Mouse (Mus musculus): ENCODE results near the gene Wtap. TPM values are rescaled to one million over a fixed set of nuclear protein-coding genes. Genes with fewer than 3 reads are reported as not detected.
"Not testable (repeated sequence)": the region's sequence is repeated elsewhere in the genome, so short reads cannot be mapped to it uniquely, and the experiment has no call there.

Wtap gene
- total and polyA plus RNA-seq, 3 experiments: 37.5 to 173 (median 103) TPM

DNA sequence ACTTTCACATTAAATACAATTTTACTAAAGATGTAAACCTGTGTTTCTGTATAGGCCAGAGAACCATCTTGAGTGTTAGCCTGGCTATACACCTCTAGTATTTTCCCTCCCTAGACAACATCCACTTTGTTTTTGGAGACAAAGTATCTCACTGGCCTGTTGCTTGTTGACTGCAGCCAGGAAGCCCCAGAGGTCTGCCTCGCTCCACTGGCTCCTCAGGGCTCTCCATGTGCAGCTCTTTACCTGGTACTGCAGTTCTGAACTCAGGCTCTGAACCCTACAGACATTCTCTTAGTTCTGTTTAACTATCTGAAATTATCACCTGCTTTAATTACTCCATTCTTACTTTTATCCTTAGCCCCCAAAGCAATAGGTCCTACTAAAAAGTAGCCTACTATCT, 15.4 kb downstream of the Wtap start:
- H3K4me1 ChIP-seq (ENCODE audit: insufficient read depth, low read depth, low read length): peaks cover 3% of the 10 kb centered on the region; the same call in 1 of the 2 replicates
- TF ChIP-seq CTCF (IDR thresholded peaks at IDR 0.05; ENCODE audit: low read depth, low read length) (no peak), POLR2AphosphoS5 (IDR thresholded peaks at IDR 0.05; ENCODE audit: insufficient replicate concordance, low read depth, low read length) (no peak), GATA2 (IDR thresholded peaks at IDR 0.05; ENCODE audit: borderline replicate concordance, low read depth, low read length) (no peak), GATA1 (IDR thresholded peaks at IDR 0.05; ENCODE audit: borderline replicate concordance, low read length) (no peak), TAL1 (conservative IDR thresholded peaks at IDR 0.05; ENCODE audit: low read depth, low read length) (no peak)
- H3K27me3 ChIP-seq (ENCODE audit: insufficient read depth, low read length): no peaks in the 10 kb centered on the region
- ATAC-seq (ENCODE audit: extremely low read depth, insufficient number of reproducible peaks, low FRiP score, poor library complexity, severe bottlenecking): no peak
- H3K4me3 ChIP-seq (ENCODE audit: low read depth, low read length): no peak overlapping the region
- no peak for DNase-seq (ENCODE audit: low spot score)
- peaks cover 77% of the 10 kb centered on the region for H3K36me3 ChIP-seq (replicated peaks)
- no peaks in the 10 kb centered on the region for H3K9me3 ChIP-seq (replicated peaks)

DNA sequence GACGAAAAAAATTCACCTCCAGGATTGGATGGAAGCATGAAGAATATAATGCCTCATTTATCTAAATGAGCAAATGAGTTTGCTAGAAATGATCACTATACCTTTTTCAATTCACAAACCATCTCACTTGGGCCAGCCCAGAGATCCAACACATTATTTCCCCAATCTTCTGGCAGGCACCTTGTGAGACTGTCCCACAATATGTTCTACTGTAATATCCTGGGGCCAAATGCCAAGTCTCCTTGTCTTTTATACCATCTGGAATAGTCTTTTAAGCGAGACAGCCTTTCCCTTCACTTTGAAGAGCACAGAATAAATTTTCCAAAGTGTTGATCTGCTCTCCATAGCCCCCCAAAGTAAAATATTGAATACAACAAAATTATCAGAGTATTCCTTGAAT, 20.1 kb downstream of the Wtap start:
- Histone ChIP-seq H3K4me1 (ENCODE audit: insufficient read depth, low read depth, low read length) (peaks cover 4% of the 10 kb centered on the region; the same call in 1 of the 2 replicates), H3K4me3 (ENCODE audit: low read depth, low read length) (no peak overlapping the region)
- ATAC-seq (ENCODE audit: extremely low read depth, insufficient number of reproducible peaks, low FRiP score, poor library complexity, severe bottlenecking): no peak

GRCm38 (mm10) chr17:12967173-12967572, 26.8 kb downstream of the Wtap start:
- peaks cover 75% of the 10 kb centered on the region for H3K36me3 ChIP-seq (replicated peaks)
- H3K27me3 ChIP-seq (ENCODE audit: insufficient read depth, low read length): no peaks in the 10 kb centered on the region
- H3K4me3 ChIP-seq (ENCODE audit: low read depth, low read length): no peak overlapping the region
- H3K9me3 ChIP-seq (replicated peaks): no peaks in the 10 kb centered on the region
- ATAC-seq (ENCODE audit: extremely low read depth, insufficient number of reproducible peaks, low FRiP score, poor library complexity, severe bottlenecking): no peak
- peaks cover 14% of the 10 kb centered on the region; the same call in 1 of the 2 replicates for H3K4me1 ChIP-seq (ENCODE audit: insufficient read depth, low read depth, low read length)
- no peak for DNase-seq (ENCODE audit: low spot score)
- no peak for TF ChIP-seq GATA2 (IDR thresholded peaks at IDR 0.05; ENCODE audit: borderline replicate concordance, low read depth, low read length)
- TF ChIP-seq CTCF (IDR thresholded peaks at IDR 0.05; ENCODE audit: low read depth, low read length): no peak
- TF ChIP-seq TAL1 (conservative IDR thresholded peaks at IDR 0.05; ENCODE audit: low read depth, low read length): no peak
- no peak for TF ChIP-seq GATA1 (IDR thresholded peaks at IDR 0.05; ENCODE audit: borderline replicate concordance, low read length)
- no peak for TF ChIP-seq POLR2AphosphoS5 (IDR thresholded peaks at IDR 0.05; ENCODE audit: insufficient replicate concordance, low read depth, low read length)

More for the DNA sequence above, 20.1 kb downstream of the Wtap start:
- Histone ChIP-seq H3K27me3 (ENCODE audit: insufficient read depth, low read length) (no peaks in the 10 kb centered on the region), H3K9me3 (replicated peaks) (no peaks in the 10 kb centered on the region), H3K36me3 (replicated peaks) (peaks cover 78% of the 10 kb centered on the region)
- TF ChIP-seq TAL1 (conservative IDR thresholded peaks at IDR 0.05; ENCODE audit: low read depth, low read length) (no peak), CTCF (IDR thresholded peaks at IDR 0.05; ENCODE audit: low read depth, low read length) (no peak), GATA2 (IDR thresholded peaks at IDR 0.05; ENCODE audit: borderline replicate concordance, low read depth, low read length) (no peak), GATA1 (IDR thresholded peaks at IDR 0.05; ENCODE audit: borderline replicate concordance, low read length) (no peak), POLR2AphosphoS5 (IDR thresholded peaks at IDR 0.05; ENCODE audit: insufficient replicate concordance, low read depth, low read length) (no peak)
- DNase-seq (ENCODE audit: low spot score): no peak

GRCm38 (mm10) chr17:12963476-12963875, 30.5 kb downstream of the Wtap start:
- H3K9me3 ChIP-seq (replicated peaks): no peaks in the 10 kb centered on the region
- no peaks in the 10 kb centered on the region for H3K27me3 ChIP-seq (ENCODE audit: insufficient read depth, low read length)
- DNase-seq (ENCODE audit: low spot score) (no peak), ATAC-seq (ENCODE audit: extremely low read depth, insufficient number of reproducible peaks, low FRiP score, poor library complexity, severe bottlenecking) (no peak)
- TF ChIP-seq GATA2 (IDR thresholded peaks at IDR 0.05; ENCODE audit: borderline replicate concordance, low read depth, low read length) (no peak), TAL1 (conservative IDR thresholded peaks at IDR 0.05; ENCODE audit: low read depth, low read length) (no peak), POLR2AphosphoS5 (IDR thresholded peaks at IDR 0.05; ENCODE audit: insufficient replicate concordance, low read depth, low read length) (no peak)
- peaks cover 49% of the 10 kb centered on the region for H3K36me3 ChIP-seq (replicated peaks)
- H3K4me3 ChIP-seq (ENCODE audit: low read depth, low read length): no peak overlapping the region
- H3K4me1 ChIP-seq (ENCODE audit: insufficient read depth, low read depth, low read length): peaks cover 31% of the 10 kb centered on the region

GRCm38 (mm10) chr17:12960331-12960873, 33.6 kb downstream of the Wtap start, which contains the start of gene Acat2:
Gene Acat2 (minus strand): TSS chr17:12960747.
- no peaks in the 10 kb centered on the region for H3K27me3 ChIP-seq (ENCODE audit: insufficient read depth, low read length)
- DNase-seq (ENCODE audit: low spot score) (peak; percentile 97), ATAC-seq (ENCODE audit: extremely low read depth, insufficient number of reproducible peaks, low FRiP score, poor library complexity, severe bottlenecking) (peak; percentile 94)
- H3K36me3 ChIP-seq (replicated peaks): peaks cover 44% of the 10 kb centered on the region
- TF ChIP-seq POLR2AphosphoS5 (IDR thresholded peaks at IDR 0.05; ENCODE audit: insufficient replicate concordance, low read depth, low read length) (0 out of 2 replicates have a peak, but pooled peaks have one; percentile 76), GATA2 (IDR thresholded peaks at IDR 0.05; ENCODE audit: borderline replicate concordance, low read depth, low read length) (no peak)
- no peaks in the 10 kb centered on the region for H3K9me3 ChIP-seq (replicated peaks)
- H3K4me1 ChIP-seq (ENCODE audit: insufficient read depth, low read depth, low read length): peaks cover 43% of the 10 kb centered on the region
- H3K4me3 ChIP-seq (ENCODE audit: low read depth, low read length): peak within 1 kb of the TSS; percentile 78

DNA sequence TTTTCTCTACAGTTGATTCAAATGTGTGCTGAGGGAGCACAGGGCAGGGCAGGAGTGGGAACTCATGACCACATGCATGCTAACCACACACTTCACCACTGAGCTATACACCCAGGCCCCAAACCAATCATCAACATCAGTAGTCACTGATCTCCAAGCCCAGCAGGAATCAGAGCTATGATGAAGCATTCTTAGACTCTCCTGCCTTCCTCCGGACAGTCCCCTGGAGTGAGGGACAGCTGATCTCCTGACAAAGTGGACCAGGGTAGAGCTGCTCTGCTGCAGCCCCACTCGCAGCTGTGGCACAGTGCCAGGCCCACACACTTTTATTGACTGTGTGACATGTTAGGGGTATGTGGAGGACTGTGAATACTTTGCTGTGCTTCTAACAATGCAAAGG, 34.6 kb downstream of the Wtap start:
- Histone ChIP-seq H3K4me3 (ENCODE audit: low read depth, low read length) (peak overlapping the region; percentile 60), H3K36me3 (replicated peaks) (peaks cover 40% of the 10 kb centered on the region)
- not testable (repeated sequence) for ATAC-seq (ENCODE audit: extremely low read depth, insufficient number of reproducible peaks, low FRiP score, poor library complexity, severe bottlenecking)

GRCm38 (mm10) chr17:12956664-12957063, 37.3 kb downstream of the Wtap start:
- no peaks in the 10 kb centered on the region for H3K9me3 ChIP-seq (replicated peaks)
- no peak for DNase-seq (ENCODE audit: low spot score)
- H3K27me3 ChIP-seq (ENCODE audit: insufficient read depth, low read length): no peaks in the 10 kb centered on the region
- ATAC-seq (ENCODE audit: extremely low read depth, insufficient number of reproducible peaks, low FRiP score, poor library complexity, severe bottlenecking): no peak
- H3K36me3 ChIP-seq (replicated peaks): peaks cover 44% of the 10 kb centered on the region
- TF ChIP-seq POLR2AphosphoS5 (IDR thresholded peaks at IDR 0.05; ENCODE audit: insufficient replicate concordance, low read depth, low read length) (no peak), CTCF (IDR thresholded peaks at IDR 0.05; ENCODE audit: low read depth, low read length) (no peak), GATA2 (IDR thresholded peaks at IDR 0.05; ENCODE audit: borderline replicate concordance, low read depth, low read length) (no peak), TAL1 (conservative IDR thresholded peaks at IDR 0.05; ENCODE audit: low read depth, low read length) (no peak), GATA1 (IDR thresholded peaks at IDR 0.05; ENCODE audit: borderline replicate concordance, low read length) (no peak)
- H3K4me3 ChIP-seq (ENCODE audit: low read depth, low read length): no peak overlapping the region
- peaks cover 39% of the 10 kb centered on the region for H3K4me1 ChIP-seq (ENCODE audit: insufficient read depth, low read depth, low read length)

More for the DNA sequence above, 34.6 kb downstream of the Wtap start:
- H3K27me3 ChIP-seq (ENCODE audit: insufficient read depth, low read length); DNase-seq (ENCODE audit: low spot score); H3K9me3 ChIP-seq (replicated peaks): not testable (repeated sequence)
- H3K4me1 ChIP-seq (ENCODE audit: insufficient read depth, low read depth, low read length): peaks cover 43% of the 10 kb centered on the region
